Mouse (Mus musculus): ENCODE data around the gene Nudt2.

The Nudt2 gene

DNA sequence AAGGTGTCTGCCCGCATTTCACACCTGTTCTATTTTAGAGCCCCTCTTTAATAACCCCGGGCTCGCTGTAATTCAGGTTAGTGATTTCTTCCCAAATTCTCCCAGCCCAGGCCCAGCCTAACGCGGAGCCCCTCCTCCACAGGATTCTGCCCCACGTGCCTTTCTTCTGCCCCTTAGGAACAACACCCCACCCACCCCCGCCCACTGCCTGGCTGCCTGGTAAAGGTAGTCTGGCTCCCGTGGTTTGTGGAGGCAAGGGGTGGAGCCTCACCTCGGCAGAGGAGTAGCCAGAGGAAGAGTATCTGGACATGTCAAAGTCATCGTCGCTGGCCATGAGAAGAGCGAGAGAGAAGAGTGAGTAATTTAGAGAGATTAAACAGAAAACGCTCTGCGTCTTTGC lies 55.7 kb downstream of the Nudt2 start:
- H3K9me3 ChIP-seq (ENCODE audit: low read length), result no peaks in the 10 kb centered on the region
- H3K36me3 ChIP-seq (ENCODE audit: insufficient read depth, low read length), result no peaks in the 10 kb centered on the region
- H3K4me3 ChIP-seq (replicated peaks; ENCODE audit: low read length), result peak overlapping the region; percentile 62
- TF ChIP-seq CTCF (conservative IDR thresholded peaks at IDR 0.05; ENCODE audit: low read length) (no peak), NANOG (IDR thresholded peaks at IDR 0.05; ENCODE audit: borderline replicate concordance, low read length) (no peak), POU5F1 (IDR thresholded peaks at IDR 0.05; ENCODE audit: borderline replicate concordance, low read length) (no peak)
- peaks cover 27% of the 10 kb centered on the region for H3K4me1 ChIP-seq (replicated peaks; ENCODE audit: low read depth, low read length)
- H3K27me3 ChIP-seq (ENCODE audit: insufficient read depth, low read length), result peaks cover 68% of the 10 kb centered on the region

DNA sequence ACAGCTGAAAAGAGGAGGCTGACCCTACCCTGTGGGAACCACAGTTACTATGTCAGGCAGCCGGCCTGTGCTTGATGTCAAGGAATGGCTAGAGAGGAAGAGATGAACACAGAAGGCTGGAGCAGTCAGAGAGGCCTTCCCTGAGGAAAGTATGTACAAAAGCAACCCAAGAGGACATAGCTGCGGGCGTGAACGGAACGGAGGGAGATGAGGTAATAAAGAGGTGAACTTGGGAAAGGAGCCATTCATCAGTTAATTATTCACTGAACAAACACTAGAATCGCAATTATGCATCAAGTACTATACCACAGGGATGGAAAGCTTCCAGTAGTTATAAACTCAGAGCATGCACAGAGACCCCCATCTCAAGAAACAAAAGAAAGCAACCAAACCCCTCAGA lies 57.2 kb downstream of the Nudt2 start:
- peaks cover 69% of the 10 kb centered on the region for H3K27me3 ChIP-seq (ENCODE audit: insufficient read depth, low read length)
- TF ChIP-seq POU5F1 (IDR thresholded peaks at IDR 0.05; ENCODE audit: borderline replicate concordance, low read length) (no peak), CTCF (conservative IDR thresholded peaks at IDR 0.05; ENCODE audit: low read length) (no peak), NANOG (IDR thresholded peaks at IDR 0.05; ENCODE audit: borderline replicate concordance, low read length) (no peak)
- peaks cover 27% of the 10 kb centered on the region for H3K4me1 ChIP-seq (replicated peaks; ENCODE audit: low read depth, low read length)
- no peak overlapping the region for H3K4me3 ChIP-seq (replicated peaks; ENCODE audit: low read length)
- no peaks in the 10 kb centered on the region for H3K36me3 ChIP-seq (ENCODE audit: insufficient read depth, low read length)
- H3K9me3 ChIP-seq (ENCODE audit: low read length), result no peaks in the 10 kb centered on the region

- H3K9me3 ChIP-seq (ENCODE audit: low read length), result no peaks in the 10 kb centered on the region
- H3K4me3 ChIP-seq (replicated peaks; ENCODE audit: low read length), result no peak overlapping the region
- no peaks in the 10 kb centered on the region for H3K36me3 ChIP-seq (ENCODE audit: insufficient read depth, low read length)
- peaks cover 66% of the 10 kb centered on the region for H3K27me3 ChIP-seq (ENCODE audit: insufficient read depth, low read length)
- peaks cover 27% of the 10 kb centered on the region for H3K4me1 ChIP-seq (replicated peaks; ENCODE audit: low read depth, low read length)
- TF ChIP-seq CTCF (conservative IDR thresholded peaks at IDR 0.05; ENCODE audit: low read length), result peak; percentile 99
- TF ChIP-seq POU5F1 (IDR thresholded peaks at IDR 0.05; ENCODE audit: borderline replicate concordance, low read length), result no peak
- no peak for TF ChIP-seq NANOG (IDR thresholded peaks at IDR 0.05; ENCODE audit: borderline replicate concordance, low read length)
Observed at GRCm38 (mm10) chr4:41522788-41523187, 57.8 kb downstream of the Nudt2 start.

GRCm38 (mm10) chr4:41523839-41524238 lies 58.9 kb downstream of the Nudt2 start:
- Histone ChIP-seq H3K9me3 (ENCODE audit: low read length) (no peaks in the 10 kb centered on the region), H3K27me3 (ENCODE audit: insufficient read depth, low read length) (peaks cover 63% of the 10 kb centered on the region), H3K4me1 (replicated peaks; ENCODE audit: low read depth, low read length) (peaks cover 27% of the 10 kb centered on the region), H3K36me3 (ENCODE audit: insufficient read depth, low read length) (no peaks in the 10 kb centered on the region), H3K4me3 (replicated peaks; ENCODE audit: low read length) (no peak overlapping the region)
- TF ChIP-seq POU5F1 (IDR thresholded peaks at IDR 0.05; ENCODE audit: borderline replicate concordance, low read length) (no peak), CTCF (conservative IDR thresholded peaks at IDR 0.05; ENCODE audit: low read length) (no peak), NANOG (IDR thresholded peaks at IDR 0.05; ENCODE audit: borderline replicate concordance, low read length) (no peak)

- Histone ChIP-seq H3K9me3 (ENCODE audit: low read length) (no peaks in the 10 kb centered on the region), H3K4me1 (replicated peaks; ENCODE audit: low read depth, low read length) (peaks cover 20% of the 10 kb centered on the region), H3K27me3 (ENCODE audit: insufficient read depth, low read length) (peaks cover 53% of the 10 kb centered on the region), H3K4me3 (replicated peaks; ENCODE audit: low read length) (no peak overlapping the region), H3K36me3 (ENCODE audit: insufficient read depth, low read length) (no peaks in the 10 kb centered on the region)
- TF ChIP-seq NANOG (IDR thresholded peaks at IDR 0.05; ENCODE audit: borderline replicate concordance, low read length), result no peak
Observed at GRCm38 (mm10) chr4:41524829-41525228, 59.9 kb downstream of the Nudt2 start.

DNA sequence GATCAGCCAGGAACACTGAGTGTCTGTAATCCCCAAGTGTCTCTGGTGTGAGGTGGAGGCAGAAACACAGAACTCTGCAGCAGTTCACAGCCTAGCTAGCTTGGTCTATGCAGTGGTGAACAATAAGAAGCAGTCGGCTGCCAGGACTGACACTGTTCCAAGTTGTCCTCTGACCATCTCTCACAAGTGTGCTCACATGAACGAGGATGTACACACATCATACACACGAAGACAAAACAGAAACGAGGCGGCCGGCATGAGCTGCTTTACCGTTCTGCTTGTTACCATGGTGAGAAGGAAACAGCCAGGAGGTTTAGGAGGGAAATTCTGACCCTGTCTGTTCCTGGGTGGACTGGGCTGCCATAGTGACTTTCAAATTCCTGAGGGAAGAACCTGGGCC lies 61.6 kb downstream of the Nudt2 start:
- Histone ChIP-seq H3K9me3 (ENCODE audit: low read length) (no peaks in the 10 kb centered on the region), H3K4me3 (replicated peaks; ENCODE audit: low read length) (no peak overlapping the region), H3K4me1 (replicated peaks; ENCODE audit: low read depth, low read length) (peaks cover 3% of the 10 kb centered on the region; the same call in 1 of the 2 replicates), H3K27me3 (ENCODE audit: insufficient read depth, low read length) (peaks cover 49% of the 10 kb centered on the region), H3K36me3 (ENCODE audit: insufficient read depth, low read length) (no peaks in the 10 kb centered on the region)
- TF ChIP-seq POU5F1 (IDR thresholded peaks at IDR 0.05; ENCODE audit: borderline replicate concordance, low read length), result no peak
- no peak for TF ChIP-seq NANOG (IDR thresholded peaks at IDR 0.05; ENCODE audit: borderline replicate concordance, low read length)
- no peak for TF ChIP-seq CTCF (conservative IDR thresholded peaks at IDR 0.05; ENCODE audit: low read length)

- Histone ChIP-seq H3K9me3 (ENCODE audit: low read length) (no peaks in the 10 kb centered on the region), H3K27me3 (ENCODE audit: insufficient read depth, low read length) (peaks cover 49% of the 10 kb centered on the region), H3K4me3 (replicated peaks; ENCODE audit: low read length) (no peak overlapping the region), H3K36me3 (ENCODE audit: insufficient read depth, low read length) (no peaks in the 10 kb centered on the region), H3K4me1 (replicated peaks; ENCODE audit: low read depth, low read length) (no peaks in the 10 kb centered on the region)
- TF ChIP-seq CTCF (conservative IDR thresholded peaks at IDR 0.05; ENCODE audit: low read length) (no peak), NANOG (IDR thresholded peaks at IDR 0.05; ENCODE audit: borderline replicate concordance, low read length) (no peak), POU5F1 (IDR thresholded peaks at IDR 0.05; ENCODE audit: borderline replicate concordance, low read length) (no peak)
Observed at GRCm38 (mm10) chr4:41527076-41527475, 62.1 kb downstream of the Nudt2 start.

GRCm38 (mm10) chr4:41527996-41528395 lies 63.0 kb downstream of the Nudt2 start:
- Histone ChIP-seq H3K27me3 (ENCODE audit: insufficient read depth, low read length) (peaks cover 45% of the 10 kb centered on the region), H3K36me3 (ENCODE audit: insufficient read depth, low read length) (no peaks in the 10 kb centered on the region), H3K4me1 (replicated peaks; ENCODE audit: low read depth, low read length) (no peaks in the 10 kb centered on the region), H3K9me3 (ENCODE audit: low read length) (no peaks in the 10 kb centered on the region), H3K4me3 (replicated peaks; ENCODE audit: low read length) (no peak overlapping the region)
- TF ChIP-seq CTCF (conservative IDR thresholded peaks at IDR 0.05; ENCODE audit: low read length), result no peak
- no peak for TF ChIP-seq POU5F1 (IDR thresholded peaks at IDR 0.05; ENCODE audit: borderline replicate concordance, low read length)
- TF ChIP-seq NANOG (IDR thresholded peaks at IDR 0.05; ENCODE audit: borderline replicate concordance, low read length), result no peak
